Mouse (Mus musculus): Measurements from ENCODE around the gene Plin5.

DNA sequence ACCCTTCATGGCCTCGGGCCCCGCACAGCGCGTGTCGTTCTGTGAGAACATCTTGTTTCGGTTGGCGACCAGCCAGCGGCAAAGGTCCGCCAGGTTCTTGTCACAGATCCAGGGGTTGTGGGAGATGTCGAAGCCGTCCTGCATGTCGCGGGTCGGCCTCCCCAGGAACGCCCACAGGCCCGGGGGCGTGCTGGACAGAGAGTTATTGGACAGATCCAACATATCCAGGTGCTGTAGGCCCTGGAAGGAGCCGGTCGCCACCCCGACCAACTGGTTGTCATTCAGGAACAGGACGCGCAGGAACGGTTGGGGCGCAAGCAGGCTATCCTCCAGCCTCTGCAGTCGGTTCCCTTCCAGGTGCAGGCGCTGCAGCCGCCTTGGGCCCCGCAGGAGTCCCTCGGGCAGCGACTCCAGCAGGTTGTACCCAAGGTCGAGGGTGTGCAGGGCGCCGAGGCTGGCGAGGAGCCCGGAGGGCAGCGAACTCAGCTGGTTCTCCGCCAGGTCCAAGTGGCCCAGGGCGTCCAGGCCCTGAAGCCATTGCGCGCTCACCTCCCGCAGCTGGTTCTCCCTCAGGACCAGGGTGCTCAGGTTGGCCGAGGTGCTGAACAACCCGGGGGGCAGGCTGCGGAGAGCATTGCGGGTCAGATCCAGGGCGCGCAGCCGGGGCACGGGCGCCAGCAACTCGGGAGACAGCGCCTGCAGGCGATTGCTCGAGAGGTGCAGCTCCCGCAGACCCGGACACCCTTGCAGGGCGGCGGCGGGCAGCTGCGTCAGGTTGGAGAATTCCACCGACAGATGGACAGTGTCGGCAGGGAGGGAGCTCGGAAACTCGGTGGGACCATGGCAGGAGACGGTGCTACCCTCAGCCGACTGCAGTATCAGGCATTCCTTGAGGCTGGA, 2.8 kb upstream of the Plin5 start:
- TF ChIP-seq CTCF (IDR thresholded peaks at IDR 0.05 in 2 of 3, conservative IDR thresholded peaks at IDR 0.05 in 1 of 3; ENCODE audit: control insufficient read depth in 1 of 3, insufficient read depth in 1 of 3, low read depth in 2 of 3, low read length in 3 of 3, poor library complexity in 1 of 3, severe bottlenecking in 1 of 3) (no peak), E2F4 (IDR thresholded peaks at IDR 0.05; ENCODE audit: borderline replicate concordance, low read depth, low read length) (no peak), CHD1 (IDR thresholded peaks at IDR 0.05; ENCODE audit: low read depth, low read length) (no peak), USF1 (IDR thresholded peaks at IDR 0.05; ENCODE audit: low read depth, low read length) (no peak), SMC3 (IDR thresholded peaks at IDR 0.05; ENCODE audit: low read depth, low read length) (no peak), GATA1 (IDR thresholded peaks at IDR 0.05; ENCODE audit: low read depth, low read length) (no peak), POLR2A (IDR thresholded peaks at IDR 0.05; ENCODE audit: control insufficient read depth in 1 of 2, insufficient read depth in 1 of 2, low read depth in 1 of 2, low read length in 2 of 2, poor library complexity in 1 of 2) (no peak), KAT2A (conservative IDR thresholded peaks at IDR 0.05; ENCODE audit: low read depth, low read length) (no peak), ZNF384 (IDR thresholded peaks at IDR 0.05; ENCODE audit: low read depth, low read length) (no peak), EP300 (IDR thresholded peaks at IDR 0.05; ENCODE audit: low read depth in 1 of 2, low read length in 2 of 2) (no peak), ZKSCAN1 (IDR thresholded peaks at IDR 0.05; ENCODE audit: low read depth, low read length) (no peak), GABPA (IDR thresholded peaks at IDR 0.05; ENCODE audit: low read depth, low read length) (no peak), MXI1 (IDR thresholded peaks at IDR 0.05; ENCODE audit: low read depth, low read length) (no peak), TCF12 (IDR thresholded peaks at IDR 0.05; ENCODE audit: low read depth, low read length) (no peak)
